Mouse (Mus musculus): ENCODE data around the gene Hspb1.

Hspb1 gene

GRCm38 (mm10) chr5:135888405-135889215 is 891 bp downstream of the Hspb1 start:
- in situ Hi-C loops (cut with MboI) = no loop called here

GRCm38 (mm10) chr5:135890323-135890722 is 2.6 kb downstream of the Hspb1 start:
- in situ Hi-C loops (cut with MboI) = no loop called here

GRCm38 (mm10) chr5:135890920-135891319 is 3.2 kb downstream of the Hspb1 start:
- in situ Hi-C loops (cut with MboI) = no loop called here

- in situ Hi-C loops (cut with MboI) = no loop called here
Measured at GRCm38 (mm10) chr5:135892589-135893351, 5.1 kb downstream of the Hspb1 start.

- in situ Hi-C loops (cut with MboI) = no loop called here
Measured at GRCm38 (mm10) chr5:135894958-135895357, 7.2 kb downstream of the Hspb1 start.

GRCm38 (mm10) chr5:135898028-135898427 is 10.3 kb downstream of the Hspb1 start:
- in situ Hi-C loops (cut with MboI) = no loop called here

GRCm38 (mm10) chr5:135898995-135899394 is 11.3 kb downstream of the Hspb1 start:
- in situ Hi-C loops (cut with MboI) = no loop called here

GRCm38 (mm10) chr5:135899833-135900232 is 12.1 kb downstream of the Hspb1 start:
- in situ Hi-C loops (cut with MboI) = no loop called here

- in situ Hi-C loops (cut with MboI) = no loop called here
Measured at GRCm38 (mm10) chr5:135900701-135901100, 13.0 kb downstream of the Hspb1 start.

GRCm38 (mm10) chr5:135901354-135902095 is 13.8 kb downstream of the Hspb1 start:
- in situ Hi-C loops (cut with MboI) = no loop called here

- in situ Hi-C loops (cut with MboI) = no loop called here
Measured at GRCm38 (mm10) chr5:135903058-135903457, 15.3 kb downstream of the Hspb1 start.

GRCm38 (mm10) chr5:135903551-135904151 is 15.9 kb downstream of the Hspb1 start:
- in situ Hi-C loops (cut with MboI) = no loop called here

- in situ Hi-C loops (cut with MboI) = no loop called here
Measured at GRCm38 (mm10) chr5:135904259-135904658, 16.5 kb downstream of the Hspb1 start.

GRCm38 (mm10) chr5:135905320-135906225 is 17.9 kb downstream of the Hspb1 start:
- in situ Hi-C loops (cut with MboI) = no loop called here

- in situ Hi-C loops (cut with MboI) = no loop called here
Measured at GRCm38 (mm10) chr5:135906846-135907245, 19.1 kb downstream of the Hspb1 start.

GRCm38 (mm10) chr5:135907256-135907655 is 19.5 kb downstream of the Hspb1 start:
- in situ Hi-C loops (cut with MboI) = no loop called here

GRCm38 (mm10) chr5:135908185-135908584 is 20.5 kb downstream of the Hspb1 start:
- in situ Hi-C loops (cut with MboI) = no loop called here

GRCm38 (mm10) chr5:135908989-135909388 is 21.3 kb downstream of the Hspb1 start:
- in situ Hi-C loops (cut with MboI) = no loop called here

- in situ Hi-C loops (cut with MboI) = no loop called here
Measured at GRCm38 (mm10) chr5:135909646-135910045, 21.9 kb downstream of the Hspb1 start.

GRCm38 (mm10) chr5:135910813-135911212 is 23.1 kb downstream of the Hspb1 start:
- in situ Hi-C loops (cut with MboI) = no loop called here

All from mature B cell (primary cell).